Mouse (Mus musculus): ENCODE measurements around the gene Gm2163. TPM values are rescaled to one million over a fixed set of nuclear protein-coding genes. Genes with fewer than 3 reads are reported as not detected.
"Not testable (repeated sequence)": the region's sequence is repeated elsewhere in the genome, so short reads cannot be mapped to it uniquely, and the experiment has no call there.

Gm2163 gene
- not detected in 2 replicates for polyA plus RNA-seq (2015; fragmentation: Nextera tagmentation; extraction: Ambion mirVana)

DNA sequence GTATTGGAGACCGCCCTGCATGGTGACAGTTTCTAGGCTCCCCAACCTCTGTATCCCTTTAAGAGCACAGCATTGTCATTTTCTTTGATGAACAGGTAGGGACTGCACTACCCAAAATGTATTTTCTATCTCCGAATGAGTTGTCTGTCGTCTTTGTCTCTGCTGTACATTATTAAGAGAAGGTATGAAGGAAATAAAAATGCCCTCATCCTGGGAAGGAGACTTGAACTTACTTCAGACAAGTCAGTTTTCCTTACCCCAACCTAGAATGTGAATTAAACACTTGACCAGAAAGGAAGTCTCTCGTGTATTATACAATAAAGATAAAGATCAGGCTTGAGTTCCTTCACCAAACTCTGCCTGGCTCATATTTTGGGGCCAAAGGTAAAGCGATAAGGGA is at the start of gene Gm2163:
Gm2163 (plus strand) TSS at position 301 of the 400 bp plus-strand sequence.
- H3K27ac ChIP-seq; H3K4me2 ChIP-seq; ATAC-seq; H3K4me3 ChIP-seq; H3K4me1 ChIP-seq; H3K9ac ChIP-seq; H3K27me3 ChIP-seq; H3K36me3 ChIP-seq (ENCODE audit: poor library complexity, severe bottlenecking); H3K9me3 ChIP-seq (replicated peaks): not testable (repeated sequence)
- no CpG with 5 or more reads among the region's 5 CpGs for WGBS

GRCm38 (mm10) chr4:42439078-42439477 is 27.5 kb upstream of the Gm2163 start, which contains the start of gene Gm21586:
Gm21586 (plus strand) TSS chr4:42439378.
- H3K4me3 ChIP-seq, ATAC-seq: not testable (repeated sequence)

DNA sequence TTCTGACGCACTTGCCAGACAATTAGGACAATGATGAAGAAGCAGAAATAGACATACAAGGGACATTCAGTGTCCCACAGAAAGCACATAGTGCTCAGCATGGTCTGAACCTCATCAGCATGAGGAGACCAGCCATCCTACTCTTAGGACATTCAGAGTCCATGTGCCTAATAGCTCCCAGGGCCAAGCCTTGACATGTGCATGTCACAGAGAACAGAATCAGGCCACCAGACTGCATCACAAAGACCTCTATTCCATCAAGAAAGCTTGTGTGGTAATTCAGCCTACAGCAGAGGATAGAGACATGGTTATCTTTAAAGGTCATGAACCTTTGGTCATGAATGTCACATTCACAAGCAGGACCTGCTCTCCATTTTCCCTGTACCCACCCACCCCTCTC is 61.5 kb downstream of the Gm2163 start, which contains the start of gene Fam205a2:
Fam205a2 (minus strand) TSS at position 101 of the 400 bp plus-strand sequence.
- not testable (repeated sequence) for H3K27me3 ChIP-seq; H3K4me2 ChIP-seq; H3K9me3 ChIP-seq (replicated peaks); ATAC-seq; H3K36me3 ChIP-seq (ENCODE audit: poor library complexity, severe bottlenecking); H3K9ac ChIP-seq; H3K27ac ChIP-seq; H3K4me3 ChIP-seq; H3K4me1 ChIP-seq
- no CpG with 5 or more reads among the region's 1 CpGs for WGBS

More at GRCm38 (mm10) chr4:42439078-42439477, 27.5 kb upstream of the Gm2163 start, which contains the start of gene Gm21586:
- WGBS, result no CpG with 5 or more reads among the region's 18 CpGs
- not testable (repeated sequence) for H3K9me3 ChIP-seq (replicated peaks); H3K9ac ChIP-seq; H3K27ac ChIP-seq; H3K36me3 ChIP-seq (ENCODE audit: poor library complexity, severe bottlenecking); H3K4me1 ChIP-seq; H3K4me2 ChIP-seq; H3K27me3 ChIP-seq

DNA sequence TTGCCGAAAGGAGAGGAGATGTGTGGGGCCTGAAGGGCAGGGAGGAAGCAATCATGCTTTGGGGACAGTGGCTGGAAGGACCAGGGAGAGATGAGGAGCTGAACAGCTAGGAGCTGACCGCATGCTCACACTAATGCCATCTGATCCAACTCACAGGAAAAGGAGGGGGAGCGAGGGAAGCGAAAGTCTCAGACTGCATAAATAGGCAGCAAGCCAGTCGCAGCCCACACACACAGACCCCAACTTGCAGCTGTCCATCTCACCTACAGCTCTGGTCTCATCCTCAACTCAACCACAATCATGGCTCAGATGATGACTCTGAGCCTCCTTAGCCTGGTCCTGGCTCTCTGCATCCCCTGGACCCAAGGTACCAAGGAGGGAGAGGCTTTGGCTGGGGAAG is 145.3 kb downstream of the Gm2163 start, which contains the start of gene Gm10591:
Gm10591 (plus strand) TSS at position 301 of the 400 bp plus-strand sequence.
- H3K27ac ChIP-seq; H3K27me3 ChIP-seq; H3K9ac ChIP-seq; H3K9me3 ChIP-seq (replicated peaks); H3K4me1 ChIP-seq; ATAC-seq; H3K4me3 ChIP-seq; H3K36me3 ChIP-seq (ENCODE audit: poor library complexity, severe bottlenecking); H3K4me2 ChIP-seq: not testable (repeated sequence)
- WGBS, result no CpG with 5 or more reads among the region's 5 CpGs

DNA sequence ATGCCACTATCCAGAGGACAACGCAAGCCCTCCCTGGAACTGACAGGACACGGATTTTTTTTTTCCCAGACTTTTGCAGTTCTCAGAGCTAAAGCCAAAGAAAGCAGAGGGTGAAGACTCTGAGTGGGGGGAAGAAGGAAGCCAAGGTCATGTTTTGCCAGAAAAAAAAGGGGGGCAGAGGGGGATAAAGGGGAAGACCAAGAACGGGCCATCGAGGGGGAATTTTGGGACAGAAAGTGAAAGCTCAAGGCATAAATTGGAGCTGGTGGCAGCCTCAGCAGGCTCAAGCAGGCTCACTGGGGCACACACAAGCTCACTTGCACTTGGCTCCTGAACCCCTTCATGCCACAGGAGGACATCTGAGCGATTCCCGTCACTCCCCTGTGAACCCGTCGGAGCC is 162.9 kb downstream of the Gm2163 start, which contains the start of gene Gm2564:
Gm2564 (plus strand) TSS at position 301 of the 400 bp plus-strand sequence.
- ATAC-seq, H3K9ac ChIP-seq: not testable (repeated sequence)

More for the DNA sequence above, 162.9 kb downstream of the Gm2163 start, which contains the start of gene Gm2564:
- not testable (repeated sequence) for H3K36me3 ChIP-seq (ENCODE audit: poor library complexity, severe bottlenecking); H3K27ac ChIP-seq; H3K4me2 ChIP-seq; H3K4me1 ChIP-seq; H3K9me3 ChIP-seq (replicated peaks); H3K27me3 ChIP-seq; H3K4me3 ChIP-seq
- no CpG with 5 or more reads among the region's 8 CpGs for WGBS

Other genes starting within 250 kb of the Gm2163 start
- not detected in 2 replicates for gene Gm10600, start 226.1 kb upstream of the Gm2163 start, polyA plus RNA-seq (2015; fragmentation: Nextera tagmentation; extraction: Ambion mirVana)
- not detected in 2 replicates for gene Ccl21b, start 211.0 kb upstream of the Gm2163 start, polyA plus RNA-seq (2015; fragmentation: Nextera tagmentation; extraction: Ambion mirVana)
- gene Gm21953, start 172.5 kb upstream of the Gm2163 start, polyA plus RNA-seq (2015; fragmentation: Nextera tagmentation; extraction: Ambion mirVana), result not detected in 2 replicates
- gene Fam205a3, start 148.4 kb upstream of the Gm2163 start, polyA plus RNA-seq (2015; fragmentation: Nextera tagmentation; extraction: Ambion mirVana), result 0.19 TPM in 1 of 2 replicates, not detected in the other
- gene Gm21586, start 27.4 kb upstream of the Gm2163 start, polyA plus RNA-seq (2015; fragmentation: Nextera tagmentation; extraction: Ambion mirVana), result not detected in 2 replicates
- gene Fam205a2, start 61.4 kb downstream of the Gm2163 start, polyA plus RNA-seq (2015; fragmentation: Nextera tagmentation; extraction: Ambion mirVana), result 0.19 TPM in 1 of 2 replicates, not detected in the other
- gene Gm10591, start 145.4 kb downstream of the Gm2163 start, polyA plus RNA-seq (2015; fragmentation: Nextera tagmentation; extraction: Ambion mirVana), result not detected in 2 replicates
- gene Gm2564, start 163.0 kb downstream of the Gm2163 start, polyA plus RNA-seq (2015; fragmentation: Nextera tagmentation; extraction: Ambion mirVana), result not detected in 2 replicates
- gene Ccl27b, start 188.5 kb downstream of the Gm2163 start, polyA plus RNA-seq (2015; fragmentation: Nextera tagmentation; extraction: Ambion mirVana), result not detected in 2 replicates
- not detected in 2 replicates for gene Il11ra2, start 195.1 kb downstream of the Gm2163 start, polyA plus RNA-seq (2015; fragmentation: Nextera tagmentation; extraction: Ambion mirVana)

All from forebrain, embryonic 13.5 days (tissue).